In genomic region chr10:84387338-84387737, GRCm38 (mm10) we compare ENCODE assay signal across 9 mouse cellular contexts. TPM values are rescaled to one million over a fixed set of nuclear protein-coding genes. Genes with fewer than 3 reads are reported as not detected.
DNase-seq lines count a peak whose midpoint lies in the region; ATAC-seq lines count a peak whose summit lies in the region.
"Had no signal": no experiment of that assay in that cellular context is flagged by ENCODE, and none has a peak within 500 bp of the region (broad histone marks: within the 10 kb centered on the region; RNA-seq: fewer than 3 reads in every experiment).

No protein-coding gene starts in this region.

- no peak overlapping the region for H3K4me2 ChIP-seq in hindbrain, embryonic 12.5 days (replicated peaks)

- H3K27me3 ChIP-seq in hindbrain, embryonic 12.5 days: no peaks in the 10 kb centered on the region

- WGBS in hindbrain, embryonic 12.5 days: 30% methylated on average over 4 of the region's 4 CpGs

- peaks cover 76% of the 10 kb centered on the region for H3K4me1 ChIP-seq in hindbrain, embryonic 12.5 days

- H3K9me3 ChIP-seq in hindbrain, embryonic 12.5 days (replicated peaks): no peaks in the 10 kb centered on the region

- no peak overlapping the region for H3K9ac ChIP-seq in hindbrain, embryonic 12.5 days

- H3K36me3 ChIP-seq in hindbrain, embryonic 12.5 days: peaks cover 3% of the 10 kb centered on the region; the same call in 1 of the 2 replicates

- H3K4me3 ChIP-seq in hindbrain, embryonic 12.5 days: no peak overlapping the region

- ATAC-seq in hindbrain, embryonic 12.5 days (ENCODE audit: low FRiP score): no peak

- peak; percentile 96 for DNase-seq in heart, adult 11 months
- no peak for DNase-seq in heart, postnatal 4 days
- peak; percentile 44 to 46 for DNase-seq in spleen, postnatal 36 days (ENCODE audit: low spot score in 2 of 2)
- no peak for DNase-seq in spleen, postnatal 14 days (ENCODE audit: low spot score in 2 of 2)
- no peak for DNase-seq in natural killer cell, adult 2 months (ENCODE audit: low spot score in 2 of 2)
- no peak for DNase-seq in adrenal gland, postnatal 14 days
- DNase-seq in layer of hippocampus, adult 18-20 months (ENCODE audit: low spot score in 2 of 2): no peak

- H3K27ac ChIP-seq in hindbrain, embryonic 12.5 days: peak overlapping the region; percentile 58; the same call in 1 of the 2 replicates
- H3K27ac ChIP-seq: stomach, postnatal 0 days had no signal

RNA-seq across cellular contexts. Expression of gene Nuak1, which starts 53.1 kb away (rescaled TPM):
- total RNA-seq in heart, postnatal 4 days (2021): 10 to 100 TPM; 39.5 to 45.8 TPM
- 4.6 and 4.9 TPM in 2 replicates for polyA plus RNA-seq in hindbrain, embryonic 12.5 days (2016; fragmentation: Nextera tagmentation; extraction: Ambion mirVana)
- total RNA-seq in adrenal gland, postnatal 14 days (2021): 7.0 and 9.5 TPM in 2 replicates
- 10 to 100 TPM; 62.7 to 66.4 TPM for total RNA-seq in layer of hippocampus, adult 18-20 months (2021)

Comparison
In these comparisons a context has a peak if more than half of its experiments do, and no peak if none do; other contexts are left out.
1. DNase-seq: peak in heart, adult 11 months (single experiment) and spleen, postnatal 36 days (2 of 2); none in heart, postnatal 4 days (single experiment), spleen, postnatal 14 days (0 of 2), natural killer cell, adult 2 months (0 of 2), adrenal gland, postnatal 14 days (single experiment) and layer of hippocampus, adult 18-20 months (0 of 2).